Mouse (Mus musculus) cerebellum, adult 9-10 months (tissue): ENCODE data around the gene Slc35e2.
"Not testable (repeated sequence)": the region's sequence is repeated elsewhere in the genome, so short reads cannot be mapped to it uniquely, and the experiment has no call there.

Source experiments
- DNase-seq: peaks from one replicate; pipeline ENCODE4 v3.0.0; 2022

Gene Slc35e2

GRCm38 (mm10) chr4:155635766-155636499 is 34.7 kb downstream of the Slc35e2 start:
- DNase-seq: no peak

GRCm38 (mm10) chr4:155643531-155643930 is 42.3 kb downstream of the Slc35e2 start:
- no peak for DNase-seq

- not testable (repeated sequence) for DNase-seq
Measured at GRCm38 (mm10) chr4:155645308-155645707, 44.1 kb downstream of the Slc35e2 start, which contains the start of gene Gm10563. Gene Gm10563 (minus strand): TSS chr4:155645408.

- no peak for DNase-seq
Measured at GRCm38 (mm10) chr4:155645721-155646120, 44.5 kb downstream of the Slc35e2 start.

- no peak for DNase-seq
Measured at GRCm38 (mm10) chr4:155649355-155649754, 48.1 kb downstream of the Slc35e2 start.

- DNase-seq: peak; percentile 38
Measured at GRCm38 (mm10) chr4:155651553-155652269, 50.5 kb downstream of the Slc35e2 start.

GRCm38 (mm10) chr4:155652283-155653085 is 51.3 kb downstream of the Slc35e2 start:
- DNase-seq: peak; percentile 72

GRCm38 (mm10) chr4:155653086-155653450 is 51.9 kb downstream of the Slc35e2 start, which contains the start of gene Mmp23:
Gene Mmp23 (minus strand): TSS chr4:155653384.
- peak; percentile 64 for DNase-seq

DNA sequence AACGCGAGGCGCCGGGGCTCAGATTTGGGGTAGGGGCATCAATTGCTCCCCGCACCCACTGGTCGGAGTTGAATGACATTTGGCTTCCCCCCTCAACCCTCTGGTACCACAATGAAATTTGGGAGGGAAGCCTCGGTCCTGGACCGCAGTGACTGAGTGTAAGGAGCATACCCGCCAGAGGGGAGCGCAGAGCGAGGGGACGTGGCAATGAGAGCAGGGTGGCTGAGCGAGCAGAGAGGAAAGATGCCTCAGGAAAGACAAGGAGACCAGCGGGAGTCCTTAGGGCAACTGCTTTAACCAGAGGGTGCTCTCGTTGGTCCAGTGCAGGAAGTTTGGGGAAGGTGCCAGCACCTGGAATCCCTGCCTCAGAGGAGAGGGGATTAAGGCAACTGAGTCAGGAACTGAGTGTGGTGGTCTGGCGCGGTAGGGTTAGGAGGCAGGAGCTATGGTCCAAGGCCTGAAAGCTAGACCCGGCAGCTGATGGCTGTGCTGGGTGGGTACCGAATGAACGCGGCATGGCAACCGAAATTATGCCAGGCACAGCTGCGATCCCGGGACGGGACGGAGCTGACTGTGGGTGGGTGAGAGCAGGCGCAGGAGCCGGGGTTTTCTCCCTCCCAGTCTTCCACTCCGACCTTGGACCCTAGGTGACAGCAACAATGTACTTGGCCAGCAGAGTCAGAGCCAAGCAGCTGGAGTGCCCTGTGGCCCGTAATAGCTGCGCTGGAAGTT is 52.4 kb downstream of the Slc35e2 start:
- DNase-seq: peak; percentile 74

- peak; percentile 71 for DNase-seq
Measured at GRCm38 (mm10) chr4:155654183-155654455, 52.9 kb downstream of the Slc35e2 start.

GRCm38 (mm10) chr4:155654456-155655298 is 53.5 kb downstream of the Slc35e2 start:
- DNase-seq: peak; percentile 84

DNA sequence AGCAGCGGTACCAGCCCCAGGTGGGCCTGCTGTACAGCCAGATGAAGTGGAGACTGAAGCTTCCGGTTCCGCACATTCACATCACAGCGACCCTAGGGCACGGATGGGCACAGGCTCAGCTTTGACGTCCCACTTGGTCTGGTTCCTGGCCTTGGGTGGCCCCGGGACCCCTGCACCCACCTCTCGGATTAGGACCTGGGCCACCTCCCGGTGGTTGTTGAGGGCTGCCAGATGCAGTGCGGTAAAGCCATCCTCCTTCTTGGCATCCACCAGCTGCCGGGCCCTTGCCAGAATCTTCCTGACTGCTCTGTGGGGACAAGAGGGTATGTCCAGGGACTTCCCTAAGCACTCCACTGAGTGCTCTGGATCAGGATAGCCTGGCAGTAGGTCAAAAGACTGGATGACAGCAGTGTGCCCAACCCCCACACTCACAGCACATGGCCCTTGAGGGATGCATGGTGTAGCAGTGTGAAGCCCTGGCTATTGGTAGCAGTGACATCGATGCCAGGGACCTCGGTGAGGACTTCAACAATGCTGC is 55.1 kb downstream of the Slc35e2 start:
- peak; percentile 68 for DNase-seq

- DNase-seq: no peak
Measured at GRCm38 (mm10) chr4:155658961-155659360, 57.7 kb downstream of the Slc35e2 start.

- no peak for DNase-seq
Measured at GRCm38 (mm10) chr4:155660641-155661040, 59.4 kb downstream of the Slc35e2 start.

GRCm38 (mm10) chr4:155666903-155667302 is 65.7 kb downstream of the Slc35e2 start:
- no peak for DNase-seq

DNA sequence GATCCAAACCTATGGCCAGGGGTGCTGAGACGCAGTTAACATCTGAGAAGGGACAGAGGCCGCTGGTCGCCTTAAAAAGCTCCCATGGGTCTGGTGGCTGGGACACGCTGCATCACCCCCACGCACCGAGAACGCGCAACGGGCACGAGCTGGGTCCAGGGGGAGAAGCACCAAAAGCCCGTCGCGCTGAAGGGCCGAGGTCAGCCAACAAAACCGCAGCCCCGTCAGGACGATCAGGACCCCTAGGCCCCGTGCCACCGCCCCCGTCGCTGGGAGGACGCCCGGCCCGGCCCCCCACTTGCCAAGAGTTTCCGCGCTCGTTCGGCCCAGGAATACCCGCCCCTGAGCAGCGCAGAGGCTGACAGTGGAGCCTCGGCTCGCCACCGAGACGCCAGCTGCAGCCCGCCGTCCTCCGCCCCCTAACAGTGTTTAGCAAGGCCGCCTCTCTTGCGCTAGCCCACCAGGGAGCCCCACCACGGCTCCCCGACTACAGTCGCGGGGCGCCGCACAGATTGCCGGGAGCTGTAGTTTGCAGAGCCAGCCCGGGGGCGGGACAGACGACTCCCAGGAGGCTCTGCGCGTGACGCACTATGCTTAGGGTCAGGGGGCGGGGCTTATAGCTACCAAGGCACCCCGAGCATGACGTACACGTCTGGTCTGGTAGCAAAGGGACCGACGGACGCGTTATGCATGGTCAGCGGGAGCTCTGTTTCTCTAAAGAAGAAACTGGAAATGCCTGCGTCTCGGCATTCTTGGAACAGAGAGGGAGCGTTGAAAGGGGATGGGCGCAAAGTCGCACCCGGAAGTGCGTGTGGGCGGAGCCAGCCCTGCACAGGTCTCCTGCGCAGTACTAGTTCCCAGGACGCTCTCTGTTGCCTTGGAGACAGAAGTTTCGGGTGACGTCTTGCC is 67.7 kb downstream of the Slc35e2 start, which contains the start of gene Mib2:
Gene Mib2 (minus strand): TSS at position 510 of the 909 bp plus-strand sequence.
- peak; percentile 99 for DNase-seq

DNA sequence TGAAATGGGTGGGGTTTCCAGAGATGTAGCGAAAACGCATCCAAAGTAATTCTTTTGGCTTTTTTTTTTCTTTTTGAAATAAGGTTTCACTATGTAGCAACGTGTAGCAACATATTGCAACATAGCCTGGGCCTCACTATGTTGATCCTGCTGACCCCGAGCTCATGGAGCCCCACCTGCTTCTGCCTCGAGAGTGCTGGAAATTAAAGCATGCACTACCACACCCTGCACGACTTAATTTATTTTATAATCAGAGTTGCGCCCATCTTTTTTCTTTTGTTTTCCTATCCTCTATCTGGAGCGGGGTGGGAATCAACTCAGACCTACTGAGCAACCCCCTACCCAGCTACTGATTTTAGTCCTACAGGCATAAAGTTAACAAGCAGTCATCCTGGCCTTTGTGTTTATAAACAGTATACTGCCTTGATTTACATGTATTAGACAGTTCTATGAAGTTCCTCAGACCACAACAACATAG is 68.4 kb downstream of the Slc35e2 start:
- DNase-seq: no peak

- DNase-seq: not testable (repeated sequence)
Measured at GRCm38 (mm10) chr4:155670236-155670635, 69.0 kb downstream of the Slc35e2 start.

GRCm38 (mm10) chr4:155672082-155672481 is 70.9 kb downstream of the Slc35e2 start:
- no peak for DNase-seq
